14 mouse cellular contexts compared by ENCODE assay signal in the genomic region with DNA sequence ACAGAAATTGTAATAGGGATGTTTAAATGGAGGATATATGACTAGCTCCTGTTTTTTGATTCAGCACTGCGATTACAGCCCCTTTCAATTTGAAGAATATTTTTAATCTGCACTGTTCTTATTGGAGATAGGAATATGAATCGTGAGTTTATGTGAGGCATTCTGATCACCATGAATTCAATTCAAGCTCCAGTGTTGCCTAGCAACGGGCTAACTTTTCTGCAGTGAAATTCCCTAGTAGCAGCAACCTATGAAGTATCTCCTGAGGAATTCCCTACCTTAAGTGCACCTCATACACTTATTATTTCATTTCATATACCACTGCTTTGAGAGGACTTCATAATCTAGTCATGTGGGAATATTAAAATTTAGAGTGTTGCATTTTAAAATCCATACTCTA.
DNase-seq lines count a peak whose midpoint lies in the region; ATAC-seq lines count a peak whose summit lies in the region.
"Had no signal": no experiment of that assay in that cellular context is flagged by ENCODE, and none has a peak within 500 bp of the region (broad histone marks: within the 10 kb centered on the region; RNA-seq: fewer than 3 reads in every experiment).

No protein-coding gene starts in this region.

- H3K27ac ChIP-seq in hindbrain, embryonic 11.5 days (ENCODE audit: low read depth, low read length), result no peak overlapping the region
- H3K27ac ChIP-seq in hindbrain, embryonic 10.5 days, result no peak overlapping the region
- no peak overlapping the region for H3K27ac ChIP-seq in midbrain, embryonic 16.5 days (ENCODE audit: low read length)
- no peak overlapping the region for H3K27ac ChIP-seq in midbrain, embryonic 10.5 days (replicated peaks)
- H3K27ac ChIP-seq: lung, embryonic 15.5 days had no signal

- H3K4me1 ChIP-seq in hindbrain, embryonic 11.5 days (replicated peaks; ENCODE audit: control insufficient read depth, insufficient read depth, low read length), result no peaks in the 10 kb centered on the region
- no peaks in the 10 kb centered on the region for H3K4me1 ChIP-seq in hindbrain, embryonic 10.5 days (replicated peaks)
- no peaks in the 10 kb centered on the region for H3K4me1 ChIP-seq in midbrain, embryonic 16.5 days (ENCODE audit: control insufficient read depth, insufficient read depth, low read length)
- no peaks in the 10 kb centered on the region for H3K4me1 ChIP-seq in midbrain, embryonic 10.5 days
- H3K4me1 ChIP-seq: lung, embryonic 15.5 days; megakaryocyte, embryonic 14.5 days had no signal

- no peak for ATAC-seq in hindbrain, embryonic 11.5 days (ENCODE audit: low FRiP score)
- ATAC-seq in midbrain, embryonic 16.5 days, result peak; percentile 73
- ATAC-seq: intestine, embryonic 16.5 days had no signal

- no peak overlapping the region for H3K4me3 ChIP-seq in hindbrain, embryonic 11.5 days (ENCODE audit: low read depth, low read length)
- no peak overlapping the region for H3K4me3 ChIP-seq in hindbrain, embryonic 10.5 days
- H3K4me3 ChIP-seq in midbrain, embryonic 16.5 days (ENCODE audit: low read depth, low read length), result no peak overlapping the region
- H3K4me3 ChIP-seq in midbrain, embryonic 10.5 days, result no peak overlapping the region
- H3K4me3 ChIP-seq: lung, embryonic 15.5 days; megakaryocyte, embryonic 14.5 days had no signal

- H3K9ac ChIP-seq in hindbrain, embryonic 11.5 days (ENCODE audit: low read depth, low read length), result no peak overlapping the region
- H3K9ac ChIP-seq in midbrain, embryonic 16.5 days (ENCODE audit: low read depth, low read length), result no peak overlapping the region
- H3K9ac ChIP-seq: lung, embryonic 15.5 days had no signal

- no peaks in the 10 kb centered on the region for H3K9me3 ChIP-seq in hindbrain, embryonic 11.5 days (ENCODE audit: control insufficient read depth, low read length)
- no peaks in the 10 kb centered on the region for H3K9me3 ChIP-seq in hindbrain, embryonic 10.5 days
- no peaks in the 10 kb centered on the region for H3K9me3 ChIP-seq in midbrain, embryonic 16.5 days (replicated peaks; ENCODE audit: control insufficient read depth, low read length, poor library complexity, severe bottlenecking)
- H3K9me3 ChIP-seq in midbrain, embryonic 10.5 days (replicated peaks), result no peaks in the 10 kb centered on the region
- H3K9me3 ChIP-seq: lung, embryonic 15.5 days; megakaryocyte, embryonic 14.5 days had no signal

- no peaks in the 10 kb centered on the region for H3K36me3 ChIP-seq in hindbrain, embryonic 11.5 days (ENCODE audit: control insufficient read depth, insufficient read depth, low read length)
- H3K36me3 ChIP-seq in hindbrain, embryonic 10.5 days, result no peaks in the 10 kb centered on the region
- no peaks in the 10 kb centered on the region for H3K36me3 ChIP-seq in midbrain, embryonic 16.5 days (ENCODE audit: control insufficient read depth, insufficient read depth, low read length)
- H3K36me3 ChIP-seq in midbrain, embryonic 10.5 days, result no peaks in the 10 kb centered on the region
- H3K36me3 ChIP-seq: lung, embryonic 15.5 days had no signal

- H3K27me3 ChIP-seq in hindbrain, embryonic 11.5 days (ENCODE audit: control insufficient read depth, insufficient read depth, low read length), result no peaks in the 10 kb centered on the region
- no peaks in the 10 kb centered on the region for H3K27me3 ChIP-seq in hindbrain, embryonic 10.5 days (ENCODE audit: insufficient read depth, poor library complexity, severe bottlenecking)
- H3K27me3 ChIP-seq in midbrain, embryonic 16.5 days (ENCODE audit: control insufficient read depth, insufficient read depth, low read depth, low read length), result no peaks in the 10 kb centered on the region
- peaks cover 16% of the 10 kb centered on the region for H3K27me3 ChIP-seq in midbrain, embryonic 10.5 days (ENCODE audit: low read depth, poor library complexity, severe bottlenecking)
- H3K27me3 ChIP-seq: lung, embryonic 15.5 days; megakaryocyte, embryonic 14.5 days had no signal

- no peak overlapping the region for H3K4me2 ChIP-seq in hindbrain, embryonic 11.5 days (replicated peaks; ENCODE audit: low read depth, low read length)
- no peak overlapping the region for H3K4me2 ChIP-seq in midbrain, embryonic 16.5 days (ENCODE audit: low read length)
- H3K4me2 ChIP-seq: lung, embryonic 15.5 days had no signal

- WGBS in hindbrain, embryonic 11.5 days, result 76% methylated on average over 3 of the region's 3 CpGs
- 71% methylated on average over 3 of the region's 3 CpGs for WGBS in hindbrain, embryonic 10.5 days
- 46% methylated on average over 3 of the region's 3 CpGs for WGBS in midbrain, embryonic 16.5 days
- 84% methylated on average over 3 of the region's 3 CpGs for WGBS in midbrain, embryonic 10.5 days

- peak; percentile 1 for DNase-seq in hindbrain, embryonic 11.5 days (ENCODE audit: low spot score)
- DNase-seq in hindbrain, embryonic 10.5 days (ENCODE audit: low spot score), result no peak
- no peak for DNase-seq in midbrain, embryonic 10.5 days (ENCODE audit: low spot score)
- peak; percentile 0 for DNase-seq in mesoderm, embryonic 11.5 days (ENCODE audit: low read depth, low spot score)
- no peak for DNase-seq in c-Kit-positive CD71-positive TER-119-positive erythroid progenitor cells, embryonic 14.5 days (ENCODE audit: low spot score)
- no peak for DNase-seq in adrenal gland, adult (ENCODE audit: inconsistent age in 2 of 2, low spot score in 1 of 2)
- DNase-seq: cerebellum, adult 18-20 months; kidney, postnatal 25 days; liver; thymus, adult 2 months had no signal

Comparison
In these comparisons a context has a peak if more than half of its experiments do, and no peak if none do; other contexts are left out.
1. DNase-seq: peak in hindbrain, embryonic 11.5 days (single experiment) and mesoderm, embryonic 11.5 days (single experiment); none in hindbrain, embryonic 10.5 days (single experiment), midbrain, embryonic 10.5 days (single experiment), c-Kit-positive CD71-positive TER-119-positive erythroid progenitor cells, embryonic 14.5 days (single experiment) and adrenal gland, adult (0 of 2).